Mouse (Mus musculus): ENCODE measurements around the gene Arhgap28.
"Not testable (repeated sequence)": the region's sequence is repeated elsewhere in the genome, so short reads cannot be mapped to it uniquely, and the experiment has no call there.

Gene Arhgap28

DNA sequence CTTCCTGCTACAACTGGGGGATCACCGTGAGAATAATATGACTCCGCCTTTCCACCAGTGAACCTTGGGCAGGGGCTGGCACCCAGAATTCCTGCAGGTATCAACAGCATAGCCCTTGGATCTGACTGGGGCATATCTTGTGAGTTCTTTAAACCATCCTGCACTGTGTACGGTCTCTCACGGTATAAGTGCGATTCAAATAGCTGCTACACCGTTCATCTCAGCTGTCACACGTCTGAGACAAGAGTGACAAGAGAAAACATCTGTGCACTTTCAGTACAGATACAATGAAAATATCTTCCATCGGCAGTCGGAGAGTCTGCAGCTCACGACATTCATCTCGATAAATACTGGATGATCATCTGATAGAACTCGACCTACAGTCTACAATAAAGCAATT lies 126.3 kb downstream of the Arhgap28 start:
- DNase-seq (ENCODE audit: low read depth, low spot score), result no peak

DNA sequence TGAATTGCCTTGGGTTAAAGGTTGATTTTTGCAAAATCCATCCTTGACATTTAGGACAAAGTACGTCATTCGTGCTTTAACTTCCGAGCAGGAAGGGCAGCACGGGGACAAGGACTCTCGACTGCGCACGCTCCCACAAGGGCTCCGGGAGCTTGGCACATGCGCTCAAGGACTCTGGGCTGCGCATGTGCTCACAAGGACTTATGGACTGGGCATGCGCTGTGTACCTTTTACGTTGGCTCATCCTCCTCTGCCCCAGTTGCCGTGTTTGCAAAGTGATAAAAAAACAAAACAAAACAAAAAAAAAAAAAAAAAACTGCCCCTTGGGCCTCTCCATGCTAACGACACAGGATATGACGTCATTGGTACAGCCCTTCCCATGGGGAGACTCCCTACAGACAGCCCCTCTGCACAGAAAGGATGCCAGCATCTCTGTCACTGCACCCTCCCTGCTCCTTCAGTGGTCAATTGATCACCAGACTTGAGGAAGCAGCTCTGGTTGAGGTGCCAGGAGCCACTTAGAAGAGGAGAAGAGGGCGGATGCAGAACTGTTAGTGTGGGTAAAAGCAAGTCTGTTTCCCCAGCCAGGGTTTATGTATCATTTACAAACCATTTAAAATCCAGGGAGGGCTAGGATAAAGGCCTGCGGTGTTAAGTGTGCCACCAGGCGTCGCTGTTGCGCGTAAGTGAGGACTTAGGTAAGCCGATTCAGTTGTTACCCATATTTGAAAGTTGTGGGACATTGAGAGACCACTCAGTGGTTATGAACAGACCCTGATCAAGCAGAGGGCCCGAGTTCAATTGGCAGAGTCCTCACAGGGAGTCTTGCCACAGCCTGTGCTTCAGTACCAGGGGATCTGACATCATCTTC lies 134.0 kb downstream of the Arhgap28 start:
- DNase-seq (ENCODE audit: low read depth, low spot score), result peak; percentile 87

- no peak for DNase-seq (ENCODE audit: low read depth, low spot score)
Observed at GRCm38 (mm10) chr17:67866541-67867241, 137.2 kb downstream of the Arhgap28 start.

DNA sequence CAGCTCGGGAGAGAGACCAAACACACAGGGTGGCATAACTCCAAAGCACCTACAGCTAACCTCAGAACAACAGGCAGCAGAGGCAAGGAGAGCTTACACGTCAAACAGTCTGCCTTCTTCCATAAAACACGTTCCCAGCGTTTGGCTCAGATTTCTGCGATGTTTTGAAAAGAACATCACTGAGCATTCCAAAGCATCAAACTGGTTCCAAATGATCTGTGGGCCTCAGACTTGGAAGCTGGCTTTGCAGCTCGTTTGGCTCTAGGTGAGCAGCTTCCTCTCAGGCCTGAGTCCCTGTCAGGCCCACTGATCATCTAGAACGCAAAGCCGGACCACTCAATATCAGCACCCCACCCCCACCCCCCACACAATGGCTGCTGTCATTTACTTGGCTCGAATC lies 137.9 kb downstream of the Arhgap28 start:
- DNase-seq (ENCODE audit: low read depth, low spot score), result no peak

DNA sequence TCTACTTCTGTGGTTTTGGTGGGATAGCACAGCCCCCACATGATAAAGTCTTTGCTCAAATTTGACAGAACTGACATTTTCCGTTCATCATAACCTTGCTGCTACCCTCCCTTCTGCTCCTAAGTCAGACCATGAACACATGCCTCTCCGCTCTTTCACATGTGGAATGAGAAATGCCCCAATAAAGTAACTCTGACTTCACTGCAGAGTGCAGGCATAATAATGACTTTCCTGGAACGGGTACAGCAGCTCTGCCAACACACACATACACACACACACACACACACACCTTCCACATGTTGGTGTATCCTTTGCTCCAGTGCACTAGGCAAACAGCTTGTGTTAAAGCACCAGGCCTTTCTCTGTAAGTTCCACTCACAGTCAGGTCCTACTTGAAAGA lies 139.0 kb downstream of the Arhgap28 start:
- DNase-seq (ENCODE audit: low read depth, low spot score), result no peak

GRCm38 (mm10) chr17:67864363-67864762 lies 139.6 kb downstream of the Arhgap28 start:
- DNase-seq (ENCODE audit: low read depth, low spot score), result no peak

DNA sequence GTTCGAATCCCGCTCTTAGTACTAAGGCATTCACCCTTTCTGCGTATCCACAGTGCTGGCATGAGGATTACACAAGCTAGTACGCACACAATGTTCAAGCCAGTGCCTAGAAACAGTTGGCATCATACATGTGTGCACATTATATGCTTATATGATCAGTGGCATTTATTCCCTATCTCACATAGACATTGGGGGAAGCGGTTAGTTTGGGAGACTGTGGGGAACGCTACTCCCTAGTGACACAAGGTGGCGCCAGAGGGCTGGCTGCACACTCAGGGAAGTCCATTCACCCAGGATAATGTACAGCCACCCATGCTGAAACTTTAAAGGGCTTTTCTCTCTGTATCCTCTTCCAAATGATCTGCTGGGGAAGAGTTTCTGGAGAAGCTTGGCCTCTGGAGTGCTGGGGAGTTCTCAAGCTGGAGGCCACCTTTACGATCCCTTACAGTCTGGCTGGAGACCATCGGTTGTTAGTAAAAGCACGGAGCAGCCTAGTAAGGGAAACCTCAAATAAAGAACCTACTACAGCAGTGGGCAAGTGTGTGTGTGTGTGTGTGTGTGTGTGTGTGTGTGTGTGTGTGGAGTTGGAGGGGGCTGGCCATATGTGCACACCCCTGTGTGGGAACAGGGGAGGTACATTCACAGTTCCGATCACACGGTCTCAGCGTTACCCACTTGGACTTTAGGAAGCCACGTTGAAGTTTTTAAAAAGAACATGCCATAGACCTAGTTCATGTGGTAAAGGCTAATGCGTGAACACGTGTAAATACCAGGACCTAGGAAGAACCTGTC lies 142.0 kb downstream of the Arhgap28 start:
- DNase-seq (ENCODE audit: low read depth, low spot score), result peak; percentile 75

DNA sequence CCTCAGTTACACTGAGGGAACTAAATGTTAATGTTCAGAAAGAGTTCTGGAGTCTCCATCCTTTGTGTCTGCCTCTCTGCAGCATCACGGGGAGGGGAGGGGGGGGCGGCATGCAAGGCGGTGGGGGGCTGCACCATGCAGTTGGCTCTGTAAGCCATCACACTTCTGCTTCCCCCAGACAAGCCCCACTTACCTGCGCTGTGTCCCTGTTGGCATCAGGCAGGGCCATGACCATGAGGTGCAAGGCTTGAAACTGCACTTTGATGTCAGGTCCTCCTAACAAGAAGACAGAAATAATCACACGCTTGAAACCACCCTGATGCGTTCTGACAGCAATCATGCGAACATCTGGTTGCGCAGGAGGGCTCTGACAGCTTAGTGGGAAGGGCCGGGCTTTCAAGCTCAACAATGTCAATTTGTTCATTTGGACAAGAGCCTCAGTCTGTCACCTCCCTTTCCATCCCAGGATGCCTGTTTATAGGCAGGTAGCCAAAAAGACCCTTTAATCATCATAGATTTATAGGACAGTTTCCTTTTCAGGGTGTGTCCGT lies 142.8 kb downstream of the Arhgap28 start:
- DNase-seq (ENCODE audit: low read depth, low spot score), result no peak

DNA sequence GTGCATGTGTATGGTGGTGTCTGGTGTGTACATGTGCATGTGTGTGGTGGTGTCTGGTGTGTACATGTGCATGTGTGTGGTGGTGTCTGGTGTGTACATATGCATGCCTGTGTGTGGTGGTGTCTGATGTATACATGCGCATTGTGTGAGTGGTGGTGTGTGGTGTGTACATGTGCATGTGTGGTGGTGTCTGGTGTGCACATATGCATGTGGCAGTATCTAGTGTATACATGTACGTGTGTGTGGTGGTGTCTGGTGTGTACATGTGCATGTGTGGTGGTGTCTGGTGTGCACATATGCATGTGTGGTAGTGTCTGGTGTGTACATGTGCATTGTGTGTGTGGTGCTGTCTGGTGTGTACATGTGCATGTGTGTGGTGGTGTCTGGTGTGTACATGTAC lies 162.4 kb downstream of the Arhgap28 start:
- DNase-seq (ENCODE audit: low read depth, low spot score), result not testable (repeated sequence)

GRCm38 (mm10) chr17:67838948-67839347 lies 165.0 kb downstream of the Arhgap28 start:
- no peak for DNase-seq (ENCODE audit: low read depth, low spot score)

GRCm38 (mm10) chr17:67837351-67838090 lies 166.4 kb downstream of the Arhgap28 start:
- peak; percentile 82 for DNase-seq (ENCODE audit: low read depth, low spot score)

DNA sequence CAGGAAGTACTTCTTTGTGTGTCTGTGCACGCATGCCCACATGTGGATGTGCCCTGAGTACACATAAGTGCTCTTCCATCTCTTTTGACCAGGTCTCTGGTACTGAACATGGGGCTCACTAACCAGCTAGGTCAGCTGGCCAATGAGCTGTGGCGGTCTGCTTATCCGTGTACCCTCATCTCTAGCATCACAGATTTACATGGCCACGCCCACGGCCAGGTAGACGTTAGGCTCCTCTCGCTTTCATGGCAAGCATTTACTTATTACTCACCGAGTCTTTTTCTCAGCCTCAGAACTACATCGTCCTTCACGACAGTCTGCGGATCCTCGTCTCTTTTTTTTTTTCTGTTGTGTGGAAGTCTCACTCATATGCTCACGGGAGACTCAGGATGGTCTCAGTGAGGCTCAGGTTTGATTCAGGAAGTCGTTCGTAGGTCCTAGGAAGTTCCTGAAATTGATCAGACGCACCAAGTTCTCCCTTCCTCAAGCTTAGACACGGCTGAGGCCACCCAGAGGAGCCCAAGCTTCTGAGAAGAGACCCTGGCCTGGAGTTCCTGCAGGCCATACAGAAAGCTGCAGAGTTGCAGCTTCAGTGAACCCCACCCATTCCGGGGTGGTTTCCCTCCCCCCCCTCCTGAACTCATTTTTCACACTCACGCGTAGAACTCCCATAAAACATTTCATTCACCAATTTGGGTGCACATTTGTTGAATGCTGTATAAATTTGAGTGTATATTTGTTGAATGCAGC lies 167.6 kb downstream of the Arhgap28 start:
- no peak for DNase-seq (ENCODE audit: low read depth, low spot score)

GRCm38 (mm10) chr17:67827431-67827830 lies 176.5 kb downstream of the Arhgap28 start:
- no peak for DNase-seq (ENCODE audit: low read depth, low spot score)

- no peak for DNase-seq (ENCODE audit: low read depth, low spot score)
Observed at GRCm38 (mm10) chr17:67816916-67817315, 187.0 kb downstream of the Arhgap28 start.

GRCm38 (mm10) chr17:67815720-67816119 lies 188.2 kb downstream of the Arhgap28 start:
- no peak for DNase-seq (ENCODE audit: low read depth, low spot score)

DNA sequence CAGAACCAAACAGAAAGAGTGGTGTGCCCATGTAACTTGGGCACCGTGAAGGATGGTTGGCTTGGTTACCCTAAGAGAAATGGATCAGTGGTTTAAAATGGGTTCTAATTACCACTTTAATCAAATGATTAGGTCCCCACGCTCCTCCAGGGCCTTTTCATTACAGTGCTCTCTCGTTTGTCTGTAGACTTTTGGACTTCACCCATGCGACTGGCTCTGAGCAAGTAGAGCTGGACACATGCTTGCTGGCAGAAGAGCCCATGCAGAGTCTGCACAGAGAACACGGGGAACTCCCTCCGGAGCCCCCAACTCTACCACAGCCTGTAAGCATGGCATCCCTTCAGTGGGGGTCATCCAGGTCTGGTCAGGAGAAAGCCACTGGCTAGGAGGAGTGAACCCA lies 190.3 kb downstream of the Arhgap28 start:
- no peak for DNase-seq (ENCODE audit: low read depth, low spot score)

DNA sequence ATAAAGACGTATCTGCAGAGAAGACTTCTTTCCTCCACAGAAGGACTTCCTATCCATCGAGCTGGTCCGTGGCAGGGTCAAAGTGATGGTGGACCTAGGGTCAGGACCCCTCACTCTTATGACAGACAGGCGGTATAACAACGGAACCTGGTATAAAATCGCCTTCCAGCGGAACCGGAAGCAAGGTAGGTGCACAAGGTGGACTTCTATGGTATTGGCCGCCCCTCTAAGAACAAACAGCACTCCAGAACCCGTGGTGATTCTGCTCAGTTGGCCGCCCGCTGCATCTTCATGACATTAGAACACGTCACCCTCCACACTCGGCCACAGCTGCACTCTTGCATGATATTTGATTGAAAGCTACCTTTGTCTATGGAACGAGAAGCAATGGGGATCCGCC lies 194.7 kb downstream of the Arhgap28 start:
- no peak for DNase-seq (ENCODE audit: low read depth, low spot score)

Measured in ZHBTc4 (cell line).